Mouse (Mus musculus) heart, embryonic 11.5 days (tissue): ENCODE data around the gene Eif2s2. TPM values are rescaled to one million over a fixed set of nuclear protein-coding genes. Genes with fewer than 3 reads are reported as not detected.
"Not testable (repeated sequence)": the region's sequence is repeated elsewhere in the genome, so short reads cannot be mapped to it uniquely, and the experiment has no call there.

ENCODE experiments used
- ATAC-seq: fragments of 200-750 bp; cut with Nextera tagmentation; replicated peaks from 2 replicates; pipeline ENCODE4 v1.8.0; 2017; ENCODE audit warnings: moderate library complexity; ENCODE audit not compliant: insufficient number of reproducible peaks, low FRiP score, low TSS enrichment
- H3K27ac ChIP-seq: fragments of 300-500 bp; sonication (generic); 2 replicates; pipeline ENCODE4 v1.5.1; 2014; ENCODE audit warnings: mild to moderate bottlenecking, low read depth, low read length
- H3K27me3 ChIP-seq: fragments of 300-500 bp; sonication (generic); 2 replicates; pipeline ENCODE4 v1.6.1; 2014; ENCODE audit warnings: mild to moderate bottlenecking, low read length, mixed read lengths; ENCODE audit not compliant: control insufficient read depth, insufficient read depth
- H3K36me3 ChIP-seq: fragments of 300-500 bp; sonication (generic); 2 replicates; pipeline ENCODE4 v1.6.1; 2014; ENCODE audit warnings: mild to moderate bottlenecking, low read length, moderate library complexity, mixed read lengths; ENCODE audit not compliant: control insufficient read depth, insufficient read depth
- H3K4me1 ChIP-seq: fragments of 300-500 bp; sonication (generic); 2 replicates; pipeline ENCODE4 v1.6.1; 2014; ENCODE audit warnings: low read length; ENCODE audit not compliant: control insufficient read depth, insufficient read depth
- H3K4me2 ChIP-seq: fragments of 300-500 bp; sonication (generic); 2 replicates; pipeline ENCODE4 v1.6.1; 2014; ENCODE audit warnings: mild to moderate bottlenecking, moderate library complexity
- H3K4me3 ChIP-seq: fragments of 300-500 bp; sonication (generic); 2 replicates; pipeline ENCODE4 v1.5.1; 2014; ENCODE audit warnings: low read depth, low read length
- H3K9ac ChIP-seq: fragments of 300-500 bp; sonication (generic); 2 replicates; pipeline ENCODE4 v1.6.1; 2014; ENCODE audit warnings: mild to moderate bottlenecking, low read depth, low read length, moderate library complexity
- H3K9me3 ChIP-seq: fragments of 300-500 bp; sonication (generic); replicated peaks from 2 replicates; pipeline ENCODE4 v1.6.1; 2016; ENCODE audit warnings: low read length; ENCODE audit not compliant: control insufficient read depth
- WGBS: fragments of 180-500 bp; shearing (Covaris S2); extraction: QIAGEN DNeasy Blood & Tissue Kit; methylation state at CpG from one replicate; pipeline ENCODE4 v1.1.7; 2014; ENCODE audit not compliant: insufficient replicate concordance; 5-methylcytosine and 5-hydroxymethylcytosine counted together
- polyA plus RNA-seq: library from polyadenylated mRNA; unstranded; fragments of >200 nt; fragmentation: Nextera tagmentation; extraction: Ambion mirVana; gene quantifications from 2 replicates; pipeline ENCODE4 v1.2.1, GENCODE M21; 2014

Gene Eif2s2
- polyA plus RNA-seq, 1 experiment from 2014 or later, result 109 TPM

DNA sequence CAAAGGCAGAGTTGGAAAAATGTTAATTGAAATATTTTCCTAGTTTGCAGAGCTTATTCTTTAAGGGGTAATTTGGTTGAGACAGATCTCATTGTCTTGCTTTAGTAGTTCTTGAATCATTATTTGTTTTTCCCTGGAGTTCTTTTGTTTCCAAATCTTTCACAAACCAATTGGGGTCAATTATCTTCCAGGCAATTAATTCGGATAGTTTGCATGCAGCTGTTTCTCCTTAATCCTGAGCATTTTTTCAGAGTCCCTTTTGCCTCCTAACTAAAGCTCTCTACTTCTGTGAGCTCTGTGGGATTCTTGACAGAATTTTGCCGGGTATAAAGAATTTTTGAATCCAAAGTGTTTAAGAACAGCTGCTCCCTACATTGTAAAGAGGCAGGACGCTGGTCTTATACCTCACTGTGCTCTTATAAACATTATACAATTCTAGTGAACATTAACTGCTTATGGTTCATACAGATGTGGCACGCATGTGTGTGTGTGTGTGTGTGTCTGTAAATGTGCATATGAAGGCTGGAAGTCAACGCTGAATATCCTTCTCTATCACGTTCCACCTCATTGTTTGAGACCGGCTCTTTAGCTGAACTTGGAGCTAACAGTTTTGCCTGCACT lies 32.8 kb upstream of the Eif2s2 start:
- no peaks in the 10 kb centered on the region for H3K9me3 ChIP-seq
- no peaks in the 10 kb centered on the region for H3K36me3 ChIP-seq
- WGBS, result 67% methylated on average over 7 of the region's 7 CpGs
- no peak overlapping the region for H3K4me3 ChIP-seq
- H3K4me1 ChIP-seq, result no peaks in the 10 kb centered on the region
- no peak for ATAC-seq
- H3K27ac ChIP-seq, result no peak overlapping the region
- no peaks in the 10 kb centered on the region for H3K27me3 ChIP-seq
- no peak overlapping the region for H3K9ac ChIP-seq
- no peak overlapping the region for H3K4me2 ChIP-seq

GRCm38 (mm10) chr2:154922134-154922533 lies 29.4 kb upstream of the Eif2s2 start:
- not testable (repeated sequence) for H3K36me3 ChIP-seq, H3K9ac ChIP-seq, H3K4me1 ChIP-seq, H3K27me3 ChIP-seq, H3K4me2 ChIP-seq, H3K27ac ChIP-seq, H3K9me3 ChIP-seq, ATAC-seq, H3K4me3 ChIP-seq
- no CpG with 5 or more reads among the region's 4 CpGs for WGBS

GRCm38 (mm10) chr2:154920896-154921295 lies 28.2 kb upstream of the Eif2s2 start:
- no peaks in the 10 kb centered on the region for H3K36me3 ChIP-seq
- no peak overlapping the region for H3K27ac ChIP-seq
- no peak overlapping the region for H3K9ac ChIP-seq
- 82% methylated on average over 7 of the region's 7 CpGs for WGBS
- no peaks in the 10 kb centered on the region for H3K27me3 ChIP-seq
- no peaks in the 10 kb centered on the region for H3K9me3 ChIP-seq
- H3K4me3 ChIP-seq, result no peak overlapping the region
- no peak for ATAC-seq
- no peaks in the 10 kb centered on the region for H3K4me1 ChIP-seq
- H3K4me2 ChIP-seq, result no peak overlapping the region

DNA sequence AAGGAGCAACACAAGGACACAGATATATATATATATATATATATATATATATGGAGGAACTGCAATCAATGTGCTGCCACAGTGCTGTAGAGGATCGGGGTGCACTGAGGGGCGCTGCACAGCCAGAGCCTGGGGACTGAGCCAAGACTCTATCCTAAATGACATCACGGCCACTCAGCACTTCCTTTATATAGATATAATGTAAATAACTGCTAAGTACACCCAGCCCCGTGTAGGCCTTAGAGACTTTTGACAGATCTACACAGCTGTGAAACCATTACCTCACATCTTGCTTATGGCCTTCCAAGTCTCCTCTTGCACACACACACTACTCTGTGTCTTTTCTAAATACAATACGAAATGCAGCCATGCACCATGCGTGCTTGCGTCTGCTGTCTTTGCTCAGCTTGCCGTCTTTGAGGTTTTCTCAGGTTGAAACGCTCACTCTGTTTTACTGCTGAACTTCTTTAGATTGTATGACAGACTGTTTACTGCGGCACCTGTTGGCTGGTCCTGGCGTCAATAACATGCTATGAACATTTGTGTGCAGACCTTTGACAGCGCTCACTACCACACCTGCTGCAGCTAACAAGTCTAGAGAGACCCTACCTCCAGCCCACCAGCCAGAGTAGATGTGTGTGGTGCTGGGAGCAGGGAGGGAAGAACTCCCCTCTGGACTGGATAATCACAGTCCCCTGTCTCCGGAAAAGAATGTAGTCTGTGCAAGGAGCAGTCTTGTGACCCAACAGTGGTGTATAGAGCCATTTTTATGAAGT lies 25.3 kb upstream of the Eif2s2 start:
- 69% methylated on average over 13 of the region's 13 CpGs for WGBS
- Histone ChIP-seq H3K27me3 (peaks cover 2% of the 10 kb centered on the region; the same call in 1 of the 2 replicates), H3K9me3 (no peaks in the 10 kb centered on the region), H3K27ac (no peak overlapping the region), H3K4me1 (no peaks in the 10 kb centered on the region), H3K4me3 (no peak overlapping the region), H3K4me2 (no peak overlapping the region), H3K9ac (no peak overlapping the region), H3K36me3 (no peaks in the 10 kb centered on the region)
- no peak for ATAC-seq

DNA sequence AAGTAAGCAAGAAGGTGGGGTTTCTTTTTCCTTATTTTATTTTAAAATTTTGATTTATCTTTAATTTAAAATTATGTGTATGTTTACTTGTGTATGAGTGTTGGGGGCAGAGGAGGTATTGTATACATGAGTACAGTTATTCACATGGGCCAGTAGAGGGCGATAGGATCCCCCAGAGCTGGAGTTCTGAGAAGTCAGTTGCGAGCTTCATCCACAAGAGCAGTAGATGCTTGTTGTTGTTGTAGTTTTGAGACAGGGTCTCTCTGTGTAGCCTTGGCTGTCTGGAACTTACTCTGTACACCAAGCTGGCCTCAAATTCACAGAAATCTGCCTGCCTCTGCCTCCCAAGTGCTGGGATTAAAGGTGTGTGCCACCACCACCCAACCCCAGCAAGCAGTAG lies 23.8 kb upstream of the Eif2s2 start:
- no peaks in the 10 kb centered on the region for H3K4me1 ChIP-seq
- H3K4me2 ChIP-seq, result no peak overlapping the region
- H3K9me3 ChIP-seq, result no peaks in the 10 kb centered on the region
- H3K9ac ChIP-seq, result no peak overlapping the region
- ATAC-seq, result no peak
- H3K36me3 ChIP-seq, result no peaks in the 10 kb centered on the region
- H3K4me3 ChIP-seq, result no peak overlapping the region
- no peak overlapping the region for H3K27ac ChIP-seq
- peaks cover 2% of the 10 kb centered on the region; the same call in 1 of the 2 replicates for H3K27me3 ChIP-seq
- WGBS, result 11% methylated on average over 2 of the region's 2 CpGs

DNA sequence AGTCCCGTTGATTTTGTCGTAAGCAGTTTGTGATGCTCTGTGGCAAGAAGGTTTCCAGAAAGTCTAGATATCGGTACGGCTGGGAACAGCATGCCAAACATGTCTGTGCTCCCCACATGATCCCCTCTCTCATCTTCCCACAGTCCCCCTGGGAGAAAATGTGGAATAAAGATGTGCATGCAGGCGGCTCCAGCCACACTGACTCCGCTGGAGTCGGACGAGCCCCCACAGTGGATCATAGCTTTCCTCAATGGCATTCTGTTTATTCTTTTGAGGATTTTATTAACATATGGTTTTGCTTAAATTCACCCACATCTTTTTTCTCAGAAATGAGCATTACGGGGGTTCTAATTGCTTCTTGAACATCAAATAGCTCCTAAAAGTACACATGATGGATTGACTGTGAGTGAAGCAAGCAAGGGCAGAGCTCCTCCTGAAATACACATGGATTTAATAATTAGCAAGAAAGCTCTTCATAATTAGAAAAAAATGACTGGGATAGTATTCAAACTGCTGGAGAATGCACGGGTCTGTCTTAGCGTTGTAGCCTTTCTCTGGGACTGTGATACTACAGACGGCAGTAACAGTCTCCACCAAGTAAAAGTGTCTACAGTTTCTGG lies 23.3 kb upstream of the Eif2s2 start:
- Histone ChIP-seq H3K27me3 (peaks cover 2% of the 10 kb centered on the region; the same call in 1 of the 2 replicates), H3K9ac (no peak overlapping the region), H3K27ac (no peak overlapping the region), H3K4me3 (no peak overlapping the region), H3K4me1 (no peaks in the 10 kb centered on the region), H3K9me3 (no peaks in the 10 kb centered on the region), H3K4me2 (no peak overlapping the region), H3K36me3 (no peaks in the 10 kb centered on the region)
- no peak for ATAC-seq
- 75% methylated on average over 12 of the region's 12 CpGs for WGBS

GRCm38 (mm10) chr2:154909789-154910188 lies 17.1 kb upstream of the Eif2s2 start:
- Histone ChIP-seq H3K27ac (no peak overlapping the region), H3K27me3 (peaks cover 2% of the 10 kb centered on the region; the same call in 1 of the 2 replicates), H3K4me1 (no peaks in the 10 kb centered on the region), H3K4me2 (no peak overlapping the region), H3K36me3 (no peaks in the 10 kb centered on the region), H3K9me3 (no peaks in the 10 kb centered on the region), H3K9ac (no peak overlapping the region), H3K4me3 (no peak overlapping the region)
- ATAC-seq, result no peak
- 72% methylated on average over 6 of the region's 6 CpGs for WGBS

- H3K36me3 ChIP-seq, H3K4me2 ChIP-seq, H3K27ac ChIP-seq, H3K9ac ChIP-seq, H3K27me3 ChIP-seq, ATAC-seq, H3K4me3 ChIP-seq, H3K4me1 ChIP-seq, H3K9me3 ChIP-seq: not testable (repeated sequence)
- WGBS, result 24% methylated on average over 2 of the region's 2 CpGs
Measured at GRCm38 (mm10) chr2:154908223-154908622, 15.5 kb upstream of the Eif2s2 start.
